Mouse (Mus musculus) bone marrow, adult 2 months (tissue): ENCODE results near the gene Hoxc11. TPM values are rescaled to one million over a fixed set of nuclear protein-coding genes. Genes with fewer than 3 reads are reported as not detected.

Source experiments
- H3K27ac ChIP-seq: fragments of 200-500 bp; 2 replicates; pipeline ENCODE4 v1.5.1; 2012; ENCODE audit warnings: low read depth, mild to moderate bottlenecking, control low read depth, inconsistent platforms, low read length; ENCODE audit not compliant: control insufficient read depth, poor library complexity, insufficient read depth
- H3K4me1 ChIP-seq: fragments of 200-500 bp; 2 replicates; pipeline ENCODE4 v1.6.1; 2011; ENCODE audit warnings: low read length; ENCODE audit not compliant: control insufficient read depth, insufficient read depth
- H3K4me3 ChIP-seq: fragments of 200-500 bp; replicated peaks from 2 replicates; pipeline ENCODE3; 2011; ENCODE audit warnings: mild to moderate bottlenecking, low read depth, low read length, control low read depth; ENCODE audit not compliant: control insufficient read depth
- CTCF ChIP-seq: fragments of 200-500 bp; IDR thresholded peaks from 2 replicates; pipeline ENCODE4 v1.5.1; 2011; ENCODE audit warnings: low read length, control low read depth; ENCODE audit not compliant: control insufficient read depth, insufficient read depth
- POLR2A ChIP-seq: fragments of 200-500 bp; IDR thresholded peaks from 2 replicates; pipeline ENCODE4 v1.6.1; 2011; ENCODE audit warnings: low read depth, mild to moderate bottlenecking, control low read depth, low read length, borderline replicate concordance; ENCODE audit not compliant: control insufficient read depth
- WGBS: fragments of 180-500 bp; shearing (Covaris S2); methylation state at CpG from one replicate; pipeline ENCODE4 v1.1.7; 2018; 5-methylcytosine and 5-hydroxymethylcytosine counted together
- polyA plus RNA-seq: library from polyadenylated mRNA; stranded (reverse); fragments of >200 nt; gene quantifications from 2 replicates; pipeline ENCODE4 v1.2.4, GENCODE M21; 2011; ENCODE audit warnings: low replicate concordance; ENCODE audit not compliant: missing spikeins, insufficient read depth, insufficient read length

Hoxc11 gene
- polyA plus RNA-seq, 1 experiment = not detected

GRCm38 (mm10) chr15:102975688-102976111, 21.5 kb downstream of the Hoxc11 start:
- no peak for TF ChIP-seq POLR2A
- TF ChIP-seq CTCF = no peak
- Histone ChIP-seq H3K4me3 (no peak overlapping the region), H3K4me1 (no peaks in the 10 kb centered on the region), H3K27ac (no peak overlapping the region)
- WGBS = 4% methylated on average over 21 of the region's 21 CpGs

GRCm38 (mm10) chr15:102976171-102976570, 21.9 kb downstream of the Hoxc11 start, which contains the start of gene Hoxc9:
TSS of gene Hoxc9 (plus strand) at chr15:102976439.
- 3% methylated on average over 12 of the region's 20 CpGs for WGBS
- TF ChIP-seq CTCF (no peak), POLR2A (no peak)
- no peak within 1 kb of the TSS for H3K27ac ChIP-seq
- no peak within 1 kb of the TSS for H3K4me3 ChIP-seq
- no peaks in the 10 kb centered on the region for H3K4me1 ChIP-seq

- TF ChIP-seq CTCF = no peak
- TF ChIP-seq POLR2A = no peak
- Histone ChIP-seq H3K4me3 (no peak overlapping the region), H3K27ac (no peak overlapping the region), H3K4me1 (no peaks in the 10 kb centered on the region)
- WGBS = under 1% methylated on average over 37 of the region's 37 CpGs
These were observed 22.6 kb downstream of the Hoxc11 start for GRCm38 (mm10) chr15:102976631-102977422.

GRCm38 (mm10) chr15:102977423-102977974, 23.3 kb downstream of the Hoxc11 start:
- no peak for TF ChIP-seq CTCF
- WGBS = 12% methylated on average over 16 of the region's 16 CpGs
- H3K27ac ChIP-seq = no peak overlapping the region
- H3K4me1 ChIP-seq = no peaks in the 10 kb centered on the region
- H3K4me3 ChIP-seq = no peak overlapping the region

GRCm38 (mm10) chr15:102978615-102979515, 24.6 kb downstream of the Hoxc11 start:
- WGBS = 5% methylated on average over 13 of the region's 13 CpGs
- TF ChIP-seq POLR2A (no peak), CTCF (no peak)
- no peak overlapping the region for H3K27ac ChIP-seq
- H3K4me1 ChIP-seq = no peaks in the 10 kb centered on the region
- no peak overlapping the region for H3K4me3 ChIP-seq

GRCm38 (mm10) chr15:102979936-102980335, 25.7 kb downstream of the Hoxc11 start:
- H3K27ac ChIP-seq = no peak overlapping the region
- 11% methylated on average over 1 of the region's 1 CpGs for WGBS
- no peaks in the 10 kb centered on the region for H3K4me1 ChIP-seq
- TF ChIP-seq POLR2A = no peak
- no peak for TF ChIP-seq CTCF
- no peak overlapping the region for H3K4me3 ChIP-seq

GRCm38 (mm10) chr15:102980352-102980751, 26.1 kb downstream of the Hoxc11 start:
- no peaks in the 10 kb centered on the region for H3K4me1 ChIP-seq
- H3K4me3 ChIP-seq = no peak overlapping the region
- 14% methylated on average over 11 of the region's 11 CpGs for WGBS
- TF ChIP-seq CTCF = no peak
- TF ChIP-seq POLR2A = no peak
- no peak overlapping the region for H3K27ac ChIP-seq

- Histone ChIP-seq H3K27ac (no peak overlapping the region), H3K4me3 (no peak overlapping the region), H3K4me1 (no peaks in the 10 kb centered on the region)
- WGBS = 5% methylated on average over 14 of the region's 14 CpGs
- TF ChIP-seq POLR2A (no peak), CTCF (no peak)
These were observed 26.7 kb downstream of the Hoxc11 start for GRCm38 (mm10) chr15:102980912-102981311.
